Mouse (Mus musculus): Measurements from ENCODE around the gene Krt15. TPM values are rescaled to one million over a fixed set of nuclear protein-coding genes. Genes with fewer than 3 reads are reported as not detected.

Gene Krt15
- not detected for polyA plus RNA-seq (2017; shearing (Covaris generic))

DNA sequence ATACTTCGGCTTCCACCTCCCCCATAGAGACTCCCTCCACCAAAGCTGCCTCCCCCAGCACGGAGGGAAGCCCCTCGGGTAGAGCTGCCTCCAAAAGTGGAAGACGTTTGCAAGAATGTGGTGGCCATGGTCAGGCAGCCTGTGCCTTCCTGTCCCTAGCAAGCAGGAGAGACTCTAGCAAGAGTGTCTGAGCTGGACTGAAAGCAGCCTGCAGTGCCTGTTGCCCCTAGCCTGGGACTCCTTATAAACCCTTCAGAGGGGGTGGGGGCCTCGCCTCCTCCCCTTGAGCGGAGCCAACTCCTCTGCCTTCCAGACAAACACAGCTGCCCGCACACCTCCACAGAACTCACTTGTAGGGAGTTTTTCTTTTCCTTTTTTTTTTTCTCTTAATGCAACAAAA is at the start of gene Krt15:
Gene Krt15 (minus strand): TSS at position 198 of the 400 bp plus-strand sequence.

DNA sequence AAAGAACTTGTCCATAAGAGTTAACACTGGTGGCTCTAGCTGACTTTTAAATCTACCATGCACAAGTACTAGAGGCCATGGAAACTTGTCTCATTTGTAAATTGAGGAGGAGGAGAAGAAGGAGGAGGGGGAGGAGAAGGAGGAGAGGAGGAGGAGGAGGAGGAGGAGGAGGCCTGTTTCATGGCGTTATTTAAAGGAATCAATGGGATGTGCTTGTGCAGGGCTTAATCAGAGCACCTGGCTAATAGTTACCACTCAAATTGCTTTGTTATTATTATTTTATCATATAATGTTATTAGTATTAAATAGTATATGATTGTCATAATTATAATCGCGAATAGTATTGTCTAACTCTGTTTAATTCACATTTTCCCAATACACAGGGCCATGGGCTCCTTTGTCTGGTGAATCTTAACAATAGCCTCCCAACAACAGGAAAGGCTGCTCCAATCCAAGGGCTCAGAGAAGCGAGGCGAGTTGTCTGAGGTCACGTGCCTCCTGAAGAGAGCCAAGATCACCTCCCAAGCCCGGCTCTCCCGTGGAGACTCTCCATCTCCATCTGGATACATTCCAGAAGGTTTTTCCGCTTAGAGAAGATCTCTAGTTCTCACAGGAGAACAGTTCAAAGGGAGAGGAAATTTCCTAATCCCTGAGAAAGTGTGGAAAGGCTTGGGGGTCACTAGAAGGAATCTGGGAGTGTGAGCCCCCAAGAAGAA is 13.0 kb upstream of the Krt15 start, which contains the start of gene Krt19:
Gene Krt19 (minus strand): TSS at position 51 of the 716 bp plus-strand sequence.

DNA sequence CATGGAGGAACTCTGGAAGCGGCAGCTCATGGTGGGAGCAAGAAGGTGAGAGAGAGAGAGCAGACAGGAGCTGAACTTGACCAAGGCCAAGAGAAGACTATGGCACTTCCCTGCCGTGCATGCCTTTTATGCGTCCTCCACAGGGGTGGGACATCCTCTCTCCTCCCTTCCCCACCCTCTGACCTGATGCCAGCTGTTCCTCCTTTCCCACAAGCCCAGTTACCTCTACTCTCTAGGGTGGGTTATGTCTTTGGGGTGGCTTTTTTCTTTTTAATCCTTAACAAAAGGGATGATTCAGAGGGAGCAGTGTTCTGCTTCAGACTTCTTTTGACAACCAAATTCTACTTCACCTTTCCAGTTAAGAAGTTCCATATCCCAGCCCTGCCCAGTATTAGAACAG is 14.3 kb downstream of the Krt15 start, which contains the start of gene Krt13:
Gene Krt13 (minus strand): TSS at position 101 of the 400 bp plus-strand sequence.

DNA sequence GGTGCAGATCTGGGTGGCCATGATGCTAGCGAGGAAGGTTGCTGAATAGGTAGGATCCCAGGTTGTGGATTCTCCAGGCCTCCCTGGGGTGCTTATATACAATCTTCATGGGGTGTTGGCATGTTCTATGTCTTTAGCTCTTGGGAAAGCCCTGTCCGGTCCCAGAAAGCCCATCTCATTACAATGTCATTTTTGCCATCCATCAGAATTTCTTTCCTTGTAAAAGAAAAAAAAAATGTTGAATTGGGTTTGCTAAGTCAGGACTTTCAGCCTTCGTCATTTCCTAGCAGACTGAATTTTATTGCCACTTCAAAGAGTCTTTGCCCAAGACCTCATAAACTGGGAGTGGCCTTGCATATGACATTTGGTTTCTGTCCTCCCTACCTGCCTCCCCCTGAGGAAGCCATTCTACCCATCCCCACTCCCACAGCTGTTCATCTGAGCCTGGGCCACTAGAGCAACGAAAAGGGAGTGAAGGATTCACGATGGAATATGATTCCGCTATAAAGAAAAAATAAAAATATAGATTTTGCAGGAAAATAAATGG is 30.1 kb downstream of the Krt15 start, which contains the start of gene Krt36:
Gene Krt36 (minus strand): TSS at position 51 of the 547 bp plus-strand sequence.

DNA sequence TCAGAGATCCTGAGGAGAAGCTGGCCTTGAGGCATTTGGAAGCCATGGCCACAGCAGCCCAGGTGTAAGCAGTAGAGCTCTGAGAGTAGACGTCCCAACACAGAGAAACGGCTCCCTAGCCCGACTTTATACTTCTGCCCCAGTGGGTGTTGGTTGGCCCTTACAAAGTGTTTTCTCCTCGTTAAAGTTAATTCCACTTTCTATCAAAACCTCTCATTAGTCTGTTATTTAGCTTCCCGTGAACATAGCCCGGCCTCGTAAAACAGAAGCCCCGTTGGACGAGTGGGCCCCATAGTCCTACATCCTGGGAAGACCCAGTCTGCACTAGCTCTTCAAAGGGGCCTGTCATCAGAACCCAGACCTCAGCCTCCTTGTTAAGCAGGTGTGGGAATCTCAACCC is 39.6 kb downstream of the Krt15 start, which contains the start of gene Krt35:
Gene Krt35 (minus strand): TSS at position 101 of the 400 bp plus-strand sequence.

DNA sequence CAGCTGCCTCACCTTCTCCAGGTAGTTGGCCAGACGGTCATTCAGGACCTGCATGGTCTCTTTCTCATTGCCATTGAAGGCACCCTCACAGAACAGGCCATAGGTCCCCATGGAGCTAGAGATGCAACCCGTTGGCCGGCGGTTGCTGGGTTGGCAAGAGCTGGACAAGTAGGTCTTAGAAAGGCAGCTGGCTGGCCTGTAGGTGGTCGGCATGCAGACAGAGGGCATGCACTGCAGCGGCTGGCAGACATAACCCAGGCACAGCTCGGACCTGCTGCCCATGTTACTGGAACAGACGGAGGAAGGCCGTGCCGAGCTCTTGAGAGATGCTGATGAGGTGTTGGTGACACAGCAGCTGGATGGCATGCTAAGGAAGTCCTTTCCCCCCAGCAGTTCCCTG is 47.9 kb downstream of the Krt15 start, which contains the start of gene Krt32:
Gene Krt32 (minus strand): TSS at position 366 of the 400 bp plus-strand sequence.

Other genes starting within 250 kb of the Krt15 start
- not detected for gene Krtap31-1, start 228.0 kb downstream of the Krt15 start, polyA plus RNA-seq (2017; shearing (Covaris generic))
- not detected for gene Gm11565, start 221.2 kb downstream of the Krt15 start, polyA plus RNA-seq (2017; shearing (Covaris generic))
- not detected for gene Krtap31-2, start 199.6 kb downstream of the Krt15 start, polyA plus RNA-seq (2017; shearing (Covaris generic))
- not detected for gene Krtap9-5, start 187.5 kb downstream of the Krt15 start, polyA plus RNA-seq (2017; shearing (Covaris generic))
- gene Krtap29-1, start 156.9 kb downstream of the Krt15 start, polyA plus RNA-seq (2017; shearing (Covaris generic)) = not detected
- gene Krtap16-1, start 149.3 kb downstream of the Krt15 start, polyA plus RNA-seq (2017; shearing (Covaris generic)) = not detected
- gene Krtap17-1, start 141.9 kb downstream of the Krt15 start, polyA plus RNA-seq (2017; shearing (Covaris generic)) = not detected
- not detected for gene Krt33a, start 119.7 kb downstream of the Krt15 start, polyA plus RNA-seq (2017; shearing (Covaris generic))
- gene Krt33b, start 106.1 kb downstream of the Krt15 start, polyA plus RNA-seq (2017; shearing (Covaris generic)) = not detected
- not detected for gene Krt34, start 94.4 kb downstream of the Krt15 start, polyA plus RNA-seq (2017; shearing (Covaris generic))
- gene Krt31, start 85.4 kb downstream of the Krt15 start, polyA plus RNA-seq (2017; shearing (Covaris generic)) = not detected
- gene Krt32, start 47.7 kb downstream of the Krt15 start, polyA plus RNA-seq (2017; shearing (Covaris generic)) = not detected
- gene Krt35, start 39.7 kb downstream of the Krt15 start, polyA plus RNA-seq (2017; shearing (Covaris generic)) = not detected
- gene Krt36, start 30.3 kb downstream of the Krt15 start, polyA plus RNA-seq (2017; shearing (Covaris generic)) = not detected
- not detected for gene Krt13, start 14.4 kb downstream of the Krt15 start, polyA plus RNA-seq (2017; shearing (Covaris generic))
- not detected for gene Krt19, start 12.7 kb upstream of the Krt15 start, polyA plus RNA-seq (2017; shearing (Covaris generic))
- not detected for gene Krt9, start 57.3 kb upstream of the Krt15 start, polyA plus RNA-seq (2017; shearing (Covaris generic))
- gene Krt14, start 71.6 kb upstream of the Krt15 start, polyA plus RNA-seq (2017; shearing (Covaris generic)) = not detected
- gene Krt16, start 113.0 kb upstream of the Krt15 start, polyA plus RNA-seq (2017; shearing (Covaris generic)) = not detected
- 1.9 TPM for gene Krt17, start 125.1 kb upstream of the Krt15 start, polyA plus RNA-seq (2017; shearing (Covaris generic))
- gene Krt42, start 133.9 kb upstream of the Krt15 start, polyA plus RNA-seq (2017; shearing (Covaris generic)) = not detected
- gene Eif1, start 184.0 kb upstream of the Krt15 start, polyA plus RNA-seq (2017; shearing (Covaris generic)) = 2,818 TPM
- not detected for gene Gast, start 198.5 kb upstream of the Krt15 start, polyA plus RNA-seq (2017; shearing (Covaris generic))
- gene Hap1, start 220.2 kb upstream of the Krt15 start, polyA plus RNA-seq (2017; shearing (Covaris generic)) = 2.6 TPM

All from activated CD4-positive, CD25-positive, alpha-beta regulatory T cell, adult 9 weeks (primary cell).